ENCODE assay signal across 8 mouse cellular contexts in genomic region chr12:100958006-100958405, GRCm38 (mm10). TPM values are rescaled to one million over a fixed set of nuclear protein-coding genes. Genes with fewer than 3 reads are reported as not detected.
A peak's percentile ranks its signal among the peaks of the same experiment; 100 is the strongest.
DNase-seq lines count a peak whose midpoint lies in the region; ATAC-seq and TF ChIP-seq lines count a peak whose summit lies in the region.

No protein-coding gene starts in this region.

- H3K27ac ChIP-seq in cerebellum, adult 2 months (ENCODE audit: insufficient read depth, low read length) = no peak overlapping the region
- H3K27ac ChIP-seq in hindbrain, embryonic 12.5 days = peak overlapping the region; percentile 44; the same call in 1 of the 2 replicates

- H3K36me3 ChIP-seq in hindbrain, embryonic 12.5 days = peaks cover 7% of the 10 kb centered on the region; the same call in 1 of the 2 replicates
- H3K36me3 ChIP-seq in megakaryocyte, embryonic 14.5 days (replicated peaks; ENCODE audit: low read length) = peaks cover 16% of the 10 kb centered on the region

- H3K9me3 ChIP-seq in hindbrain, embryonic 12.5 days (replicated peaks) = no peaks in the 10 kb centered on the region
- H3K9me3 ChIP-seq in megakaryocyte, embryonic 14.5 days = no peaks in the 10 kb centered on the region

- TF ChIP-seq POLR2A in cerebellum, adult 2 months (IDR thresholded peaks at IDR 0.05; ENCODE audit: borderline replicate concordance, insufficient read depth, low read length) = no peak

- ATAC-seq in hindbrain, embryonic 12.5 days (ENCODE audit: low FRiP score) = peak; percentile 47

- H3K27me3 ChIP-seq in cerebellum, adult 2 months (ENCODE audit: control insufficient read depth, insufficient read depth, low read length) = no peaks in the 10 kb centered on the region
- H3K27me3 ChIP-seq in hindbrain, embryonic 12.5 days = peaks cover 14% of the 10 kb centered on the region; the same call in 1 of the 2 replicates
- peaks cover 4% of the 10 kb centered on the region for H3K27me3 ChIP-seq in megakaryocyte, embryonic 14.5 days (replicated peaks)

- no peak overlapping the region for H3K9ac ChIP-seq in hindbrain, embryonic 12.5 days

- 23% methylated on average over 5 of the region's 5 CpGs for WGBS in cerebellum, adult 2 months
- WGBS in hindbrain, embryonic 12.5 days = 9% methylated on average over 5 of the region's 5 CpGs

- no peak overlapping the region for H3K4me3 ChIP-seq in cerebellum, adult 2 months (replicated peaks; ENCODE audit: insufficient read depth, low read depth, low read length)
- H3K4me3 ChIP-seq in hindbrain, embryonic 12.5 days = no peak overlapping the region
- H3K4me3 ChIP-seq in megakaryocyte, embryonic 14.5 days (replicated peaks) = peak overlapping the region; percentile 19

- TF ChIP-seq CTCF in cerebellum, adult 2 months (IDR thresholded peaks at IDR 0.05; ENCODE audit: borderline replicate concordance, insufficient read depth, low read depth, low read length) = peak; percentile 97

- peak; percentile 57 for DNase-seq in NIH3T3 (ENCODE audit: low read depth)
- DNase-seq in cerebellum, adult 2 months = peak; percentile 60 to 74
- DNase-seq in forelimb bud, embryonic 11.5 days (ENCODE audit: low read depth, low spot score) = peak; percentile 80
- peak; percentile 71 to 76 for DNase-seq in layer of hippocampus, postnatal 36 days
- DNase-seq in right cerebral cortex, postnatal 10 days (ENCODE audit: low spot score in 2 of 2) = peak; percentile 77 to 80
- DNase-seq in urinary bladder, postnatal 25 days (ENCODE audit: low spot score) = peak; percentile 80

- no peak overlapping the region for H3K4me2 ChIP-seq in hindbrain, embryonic 12.5 days (replicated peaks)

- H3K4me1 ChIP-seq in cerebellum, adult 2 months (ENCODE audit: control insufficient read depth, insufficient read depth, low read length) = peaks cover 9% of the 10 kb centered on the region
- peaks cover 31% of the 10 kb centered on the region for H3K4me1 ChIP-seq in hindbrain, embryonic 12.5 days
- peaks cover 65% of the 10 kb centered on the region for H3K4me1 ChIP-seq in megakaryocyte, embryonic 14.5 days

RNA-seq across cellular contexts. Expression of gene Gpr68, which starts 50.0 kb away (rescaled TPM):
- polyA plus RNA-seq in cerebellum, adult 2 months (2012; rRNA removed) = 24.2 and 24.7 TPM in 2 replicates
- polyA plus RNA-seq in hindbrain, embryonic 12.5 days (2016; fragmentation: Nextera tagmentation; extraction: Ambion mirVana) = 0.48 and 0.68 TPM in 2 replicates
- 10 to 100 TPM; 22.7 to 24.7 TPM for total RNA-seq in layer of hippocampus, postnatal 36 days (2021)
- 0.12 TPM in 1 of 2 replicates, not detected in the other for polyA plus RNA-seq in megakaryocyte, embryonic 14.5 days (2012; ENCODE audit: insufficient read depth, low replicate concordance)

Comparison
In these comparisons a context has a peak if more than half of its experiments do, and no peak if none do; other contexts are left out.
1. RNA of gene Gpr68, which starts 50.0 kb away (polyA plus RNA-seq): 24.2 to 24.7 TPM in cerebellum, adult 2 months; 0.48 to 0.68 TPM in hindbrain, embryonic 12.5 days and 0.12 TPM in megakaryocyte, embryonic 14.5 days; every median in the first group is over 10 times any median in the second.
2. Peak in every context shown above with its lines, with median percentiles within 50 percentile points of each other: DNase-seq.